Mouse (Mus musculus) brain, adult 10 weeks (tissue): Measurements from ENCODE around the gene Gm19410. TPM values are rescaled to one million over a fixed set of nuclear protein-coding genes. Genes with fewer than 3 reads are reported as not detected.

ENCODE experiments used
- polyA plus RNA-seq: library from polyadenylated mRNA; stranded (reverse); fragments of 350-450 nt; fragmentation: Illumina TruSeq; extraction: RNeasy Lipid Tissue Mini Kit (QIAGEN cat#74804); gene quantifications from one replicate; pipeline ENCODE4 v1.2.3, GENCODE M21; 2015; ENCODE audit warnings: low read depth, low replicate concordance

The Gm19410 gene
- 9.4 TPM for polyA plus RNA-seq

GRCm38 (mm10) chr8:35765499-35766193 is at the start of gene Gm19410:
Gm19410 (plus strand) TSS chr8:35765790.

